Mouse (Mus musculus): ENCODE results near the gene Slc5a3. TPM values are rescaled to one million over a fixed set of nuclear protein-coding genes. Genes with fewer than 3 reads are reported as not detected.

Slc5a3 gene
- 28.5 and 30.6 TPM in 2 replicates for polyA plus RNA-seq (2014; fragmentation: Nextera tagmentation; extraction: Ambion mirVana)

DNA sequence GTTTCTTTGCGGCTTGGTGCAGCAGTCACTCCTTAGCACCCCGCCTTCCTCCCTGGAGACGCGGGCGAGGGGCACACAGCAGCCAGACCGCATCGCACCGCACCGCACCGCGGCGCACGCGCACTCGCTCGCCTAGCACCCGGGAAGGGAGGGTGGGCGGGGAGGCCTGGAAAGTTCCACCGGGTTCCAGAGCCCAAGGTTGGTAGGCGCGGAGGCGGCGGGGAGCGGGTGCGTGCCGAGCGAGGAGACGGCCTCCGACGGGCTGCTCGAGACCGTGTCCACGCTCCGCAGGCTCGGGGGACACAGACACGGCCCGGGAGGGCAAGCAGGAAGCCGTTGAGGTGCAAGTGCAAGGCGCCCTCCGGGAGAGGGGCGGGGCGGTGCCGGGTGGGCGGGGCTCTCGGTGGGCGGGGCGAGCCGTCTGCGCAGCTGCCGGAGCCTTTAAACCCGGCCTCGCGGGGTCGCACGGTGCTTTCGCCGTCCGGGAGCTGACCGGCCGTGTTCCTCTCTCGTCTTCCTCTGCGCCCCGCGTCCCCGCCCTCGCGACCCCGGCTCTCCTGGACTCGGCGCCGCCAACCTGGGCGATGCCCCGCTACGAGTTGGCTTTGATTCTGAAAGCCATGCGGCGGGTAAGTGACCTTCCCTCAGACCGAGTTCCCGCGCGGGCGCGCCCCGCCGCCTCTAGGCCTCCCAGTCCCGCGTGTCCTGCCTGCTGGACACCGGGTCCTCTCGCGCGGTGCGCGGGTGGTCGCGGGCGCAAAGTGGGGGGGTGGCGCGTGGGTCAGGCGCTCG is at the start of gene Slc5a3, which contains the start of the genes Mrps6 and Gm49711:
Gene Slc5a3 (plus strand): TSS at position 471 of the 792 bp plus-strand sequence.
Gene Mrps6 (plus strand): TSS at position 419 of the 792 bp plus-strand sequence.
Gene Gm49711 (plus strand): TSS at position 465 of the 792 bp plus-strand sequence.
- H3K36me3 ChIP-seq (ENCODE audit: control insufficient read depth, insufficient read depth, low read length), result no peaks in the 10 kb centered on the region
- ATAC-seq (ENCODE audit: low read depth), result peak; percentile 92
- peak within 1 kb of the TSS; percentile 70 for H3K9ac ChIP-seq (replicated peaks; ENCODE audit: low read depth, low read length)
- H3K4me1 ChIP-seq (ENCODE audit: control insufficient read depth, insufficient read depth, low read length), result peaks cover 20% of the 10 kb centered on the region
- no peaks in the 10 kb centered on the region for H3K9me3 ChIP-seq (ENCODE audit: control insufficient read depth, low read length)
- no peaks in the 10 kb centered on the region for H3K27me3 ChIP-seq (ENCODE audit: control insufficient read depth, insufficient read depth, low read length)
- peak within 1 kb of the TSS; percentile 90 for H3K4me2 ChIP-seq (ENCODE audit: low read depth, low read length)
- WGBS, result 1% methylated on average over 55 of the region's 99 CpGs
- H3K27ac ChIP-seq (ENCODE audit: low read depth, low read length), result peak within 1 kb of the TSS; percentile 58
- peak within 1 kb of the TSS; percentile 68 for H3K4me3 ChIP-seq (ENCODE audit: low read depth, low read length)

DNA sequence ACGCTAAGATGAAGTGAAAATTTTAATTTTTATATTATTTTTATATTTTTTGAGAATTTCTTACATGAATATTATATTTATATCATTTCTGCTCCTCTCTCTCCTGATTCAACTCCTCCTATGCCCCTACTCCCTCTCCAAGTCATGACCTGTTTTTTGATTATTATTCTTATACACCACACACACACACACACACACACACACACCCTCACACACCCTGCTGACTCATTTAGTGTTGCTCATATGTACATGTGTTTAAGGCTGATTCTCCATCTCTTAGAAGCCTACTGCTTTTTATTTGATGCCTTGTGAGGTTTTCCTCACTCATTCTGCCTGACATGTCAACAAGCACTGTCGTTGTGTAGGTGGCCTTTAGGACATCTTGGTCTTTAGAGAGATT is 48.5 kb upstream of the Slc5a3 start:
- WGBS, result 91% methylated on average over 2 of the region's 2 CpGs

DNA sequence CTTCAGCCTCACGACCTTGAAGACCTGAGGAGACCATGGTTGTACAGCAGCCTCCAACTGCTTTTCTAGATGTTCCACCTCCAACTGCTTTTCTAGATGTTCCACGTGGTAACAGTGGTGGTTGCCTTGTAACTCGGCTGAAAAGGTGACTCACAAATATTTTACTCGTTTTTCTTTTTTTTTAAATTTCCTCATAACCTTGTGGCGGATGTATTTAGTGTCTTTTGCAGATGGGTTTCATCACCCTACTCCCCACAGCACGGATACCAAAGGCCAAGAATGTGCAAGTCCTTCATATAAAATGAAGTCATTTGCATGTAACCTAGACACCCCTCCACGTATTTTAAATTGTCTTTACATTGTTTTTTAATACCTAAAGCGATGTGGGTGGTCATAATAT is 41.3 kb upstream of the Slc5a3 start:
- H3K4me2 ChIP-seq (ENCODE audit: low read depth, low read length), result no peak overlapping the region
- no peaks in the 10 kb centered on the region for H3K27me3 ChIP-seq (ENCODE audit: control insufficient read depth, insufficient read depth, low read length)
- 89% methylated on average over 8 of the region's 8 CpGs for WGBS
- no peaks in the 10 kb centered on the region for H3K4me1 ChIP-seq (ENCODE audit: control insufficient read depth, insufficient read depth, low read length)
- H3K27ac ChIP-seq (ENCODE audit: low read depth, low read length), result no peak overlapping the region
- no peaks in the 10 kb centered on the region for H3K9me3 ChIP-seq (ENCODE audit: control insufficient read depth, low read length)
- H3K36me3 ChIP-seq (ENCODE audit: control insufficient read depth, insufficient read depth, low read length), result no peaks in the 10 kb centered on the region
- ATAC-seq (ENCODE audit: low read depth), result no peak
- no peak overlapping the region for H3K4me3 ChIP-seq (ENCODE audit: low read depth, low read length)
- no peak overlapping the region for H3K9ac ChIP-seq (replicated peaks; ENCODE audit: low read depth, low read length)

More for the DNA sequence above, 48.5 kb upstream of the Slc5a3 start:
- no peak for ATAC-seq (ENCODE audit: low read depth)
- H3K4me1 ChIP-seq (ENCODE audit: control insufficient read depth, insufficient read depth, low read length), result no peaks in the 10 kb centered on the region
- H3K9me3 ChIP-seq (ENCODE audit: control insufficient read depth, low read length), result no peaks in the 10 kb centered on the region
- no peak overlapping the region for H3K9ac ChIP-seq (replicated peaks; ENCODE audit: low read depth, low read length)
- H3K27ac ChIP-seq (ENCODE audit: low read depth, low read length), result no peak overlapping the region
- H3K4me2 ChIP-seq (ENCODE audit: low read depth, low read length), result no peak overlapping the region
- H3K4me3 ChIP-seq (ENCODE audit: low read depth, low read length), result no peak overlapping the region
- no peaks in the 10 kb centered on the region for H3K36me3 ChIP-seq (ENCODE audit: control insufficient read depth, insufficient read depth, low read length)
- H3K27me3 ChIP-seq (ENCODE audit: control insufficient read depth, insufficient read depth, low read length), result no peaks in the 10 kb centered on the region

- Histone ChIP-seq H3K9ac (replicated peaks; ENCODE audit: low read depth, low read length) (peak overlapping the region; percentile 46; the same call in 1 of the 2 replicates), H3K27ac (ENCODE audit: low read depth, low read length) (peak overlapping the region; percentile 66), H3K4me1 (ENCODE audit: control insufficient read depth, insufficient read depth, low read length) (no peaks in the 10 kb centered on the region), H3K36me3 (ENCODE audit: control insufficient read depth, insufficient read depth, low read length) (no peaks in the 10 kb centered on the region), H3K4me2 (ENCODE audit: low read depth, low read length) (peak overlapping the region; percentile 42), H3K27me3 (ENCODE audit: control insufficient read depth, insufficient read depth, low read length) (no peaks in the 10 kb centered on the region), H3K9me3 (ENCODE audit: control insufficient read depth, low read length) (no peaks in the 10 kb centered on the region), H3K4me3 (ENCODE audit: low read depth, low read length) (peak overlapping the region; percentile 20)
- WGBS, result 4% methylated on average over 26 of the region's 26 CpGs
- peak; percentile 71; the same call in 1 of the 2 replicates for ATAC-seq (ENCODE audit: low read depth)
These were observed 38.7 kb upstream of the Slc5a3 start for GRCm38 (mm10) chr16:92019141-92020118.

DNA sequence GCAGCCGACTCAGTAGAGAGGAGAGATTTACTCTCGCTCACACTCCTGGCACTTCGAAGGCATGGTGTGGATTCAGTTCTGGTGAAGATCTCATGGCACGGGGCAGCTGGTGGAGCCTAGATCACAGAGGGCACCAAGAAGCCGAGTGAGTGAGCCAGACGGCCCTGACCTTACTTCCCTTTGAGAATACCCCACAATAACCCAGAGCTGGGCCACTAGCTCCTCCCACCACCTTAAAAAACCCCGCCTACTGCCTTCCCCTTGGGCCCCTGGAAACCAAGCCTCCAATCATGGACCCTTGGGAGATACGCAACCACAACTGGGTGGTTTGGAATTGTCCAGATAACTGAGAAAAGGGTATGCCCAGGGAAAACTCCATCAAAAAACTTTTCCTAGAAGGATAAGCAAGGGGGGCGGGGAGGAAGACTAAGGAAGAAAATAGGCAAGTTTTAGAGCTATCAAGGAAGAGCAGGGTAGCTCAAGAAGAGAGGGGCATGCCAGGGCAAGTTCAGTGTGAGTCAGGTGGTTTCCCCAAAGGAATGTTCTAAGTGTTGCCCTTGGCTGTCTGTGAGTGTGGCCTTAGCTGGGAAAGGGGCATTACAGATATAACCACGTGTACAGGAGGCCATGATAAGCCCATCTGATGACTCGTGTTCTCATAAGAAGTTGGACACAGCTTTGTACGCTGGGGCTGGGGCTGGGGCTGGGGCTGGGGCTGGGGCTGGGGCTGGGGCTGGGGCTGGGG is 36.3 kb upstream of the Slc5a3 start:
- WGBS, result 84% methylated on average over 12 of the region's 12 CpGs

GRCm38 (mm10) chr16:92022494-92023283 is 35.4 kb upstream of the Slc5a3 start:
- WGBS, result 78% methylated on average over 20 of the region's 20 CpGs
- Histone ChIP-seq H3K4me3 (ENCODE audit: low read depth, low read length) (no peak overlapping the region), H3K27me3 (ENCODE audit: control insufficient read depth, insufficient read depth, low read length) (no peaks in the 10 kb centered on the region), H3K9me3 (ENCODE audit: control insufficient read depth, low read length) (no peaks in the 10 kb centered on the region), H3K36me3 (ENCODE audit: control insufficient read depth, insufficient read depth, low read length) (no peaks in the 10 kb centered on the region), H3K9ac (replicated peaks; ENCODE audit: low read depth, low read length) (no peak overlapping the region), H3K27ac (ENCODE audit: low read depth, low read length) (no peak overlapping the region), H3K4me1 (ENCODE audit: control insufficient read depth, insufficient read depth, low read length) (no peaks in the 10 kb centered on the region), H3K4me2 (ENCODE audit: low read depth, low read length) (no peak overlapping the region)
- ATAC-seq (ENCODE audit: low read depth), result no peak

More for the DNA sequence above, 36.3 kb upstream of the Slc5a3 start:
- Histone ChIP-seq H3K9me3 (ENCODE audit: control insufficient read depth, low read length) (no peaks in the 10 kb centered on the region), H3K4me3 (ENCODE audit: low read depth, low read length) (no peak overlapping the region), H3K36me3 (ENCODE audit: control insufficient read depth, insufficient read depth, low read length) (no peaks in the 10 kb centered on the region), H3K4me1 (ENCODE audit: control insufficient read depth, insufficient read depth, low read length) (no peaks in the 10 kb centered on the region), H3K4me2 (ENCODE audit: low read depth, low read length) (no peak overlapping the region), H3K27me3 (ENCODE audit: control insufficient read depth, insufficient read depth, low read length) (no peaks in the 10 kb centered on the region), H3K27ac (ENCODE audit: low read depth, low read length) (no peak overlapping the region), H3K9ac (replicated peaks; ENCODE audit: low read depth, low read length) (no peak overlapping the region)
- no peak for ATAC-seq (ENCODE audit: low read depth)

GRCm38 (mm10) chr16:92033286-92033685 is 24.8 kb upstream of the Slc5a3 start:
- H3K4me3 ChIP-seq (ENCODE audit: low read depth, low read length), result no peak overlapping the region
- no peaks in the 10 kb centered on the region for H3K4me1 ChIP-seq (ENCODE audit: control insufficient read depth, insufficient read depth, low read length)
- no peaks in the 10 kb centered on the region for H3K9me3 ChIP-seq (ENCODE audit: control insufficient read depth, low read length)
- no peak overlapping the region for H3K4me2 ChIP-seq (ENCODE audit: low read depth, low read length)
- WGBS, result 80% methylated on average over 3 of the region's 3 CpGs
- no peak for ATAC-seq (ENCODE audit: low read depth)
- no peaks in the 10 kb centered on the region for H3K36me3 ChIP-seq (ENCODE audit: control insufficient read depth, insufficient read depth, low read length)
- H3K9ac ChIP-seq (replicated peaks; ENCODE audit: low read depth, low read length), result no peak overlapping the region
- H3K27me3 ChIP-seq (ENCODE audit: control insufficient read depth, insufficient read depth, low read length), result no peaks in the 10 kb centered on the region
- H3K27ac ChIP-seq (ENCODE audit: low read depth, low read length), result no peak overlapping the region

DNA sequence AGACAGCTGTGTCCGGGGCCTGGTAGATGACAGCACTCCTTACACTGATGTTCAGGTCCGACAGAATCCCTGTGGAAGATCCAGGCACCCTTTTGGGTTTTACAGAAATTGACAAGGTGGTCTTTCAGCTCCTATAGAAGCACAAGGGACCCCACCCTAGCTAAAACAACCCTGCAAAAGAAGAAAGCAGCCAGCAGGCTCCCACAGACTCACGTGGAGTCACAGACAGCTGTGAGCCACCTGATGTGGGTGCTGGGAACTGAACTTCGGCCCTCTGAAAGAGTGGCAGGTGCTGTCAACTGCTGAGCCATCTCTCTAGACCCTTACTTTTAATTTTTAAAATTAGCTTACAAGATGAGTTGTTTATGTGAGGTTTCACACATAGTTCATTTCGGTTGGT is 23.4 kb upstream of the Slc5a3 start:
- no peak for ATAC-seq (ENCODE audit: low read depth)
- no peak overlapping the region for H3K9ac ChIP-seq (replicated peaks; ENCODE audit: low read depth, low read length)
- H3K36me3 ChIP-seq (ENCODE audit: control insufficient read depth, insufficient read depth, low read length), result no peaks in the 10 kb centered on the region
- 82% methylated on average over 5 of the region's 5 CpGs for WGBS
- H3K27ac ChIP-seq (ENCODE audit: low read depth, low read length), result no peak overlapping the region
- no peaks in the 10 kb centered on the region for H3K27me3 ChIP-seq (ENCODE audit: control insufficient read depth, insufficient read depth, low read length)
- H3K4me1 ChIP-seq (ENCODE audit: control insufficient read depth, insufficient read depth, low read length), result no peaks in the 10 kb centered on the region
- no peak overlapping the region for H3K4me2 ChIP-seq (ENCODE audit: low read depth, low read length)
- H3K4me3 ChIP-seq (ENCODE audit: low read depth, low read length), result no peak overlapping the region
- H3K9me3 ChIP-seq (ENCODE audit: control insufficient read depth, low read length), result no peaks in the 10 kb centered on the region

All from neural tube, embryonic 14.5 days (tissue).